Mouse (Mus musculus) heart, adult 11 months (tissue): ENCODE results near the gene Serpina3m.
"Not testable (repeated sequence)": the region's sequence is repeated elsewhere in the genome, so short reads cannot be mapped to it uniquely, and the experiment has no call there.

Source experiments
- DNase-seq: peaks from one replicate; pipeline ENCODE4 v3.0.0; 2022

The Serpina3m gene

GRCm38 (mm10) chr12:104391057-104391456, 52.8 kb downstream of the Serpina3m start:
- DNase-seq: not testable (repeated sequence)

- peak; percentile 29 for DNase-seq
These were observed 65.7 kb downstream of the Serpina3m start for GRCm38 (mm10) chr12:104403968-104404367.

- peak; percentile 95 for DNase-seq
These were observed 68.2 kb downstream of the Serpina3m start, which contains the start of gene Serpina3n for GRCm38 (mm10) chr12:104406454-104406885. Serpina3n (plus strand) TSS chr12:104406729.

GRCm38 (mm10) chr12:104412507-104412906, 74.2 kb downstream of the Serpina3m start:
- DNase-seq: no peak

- no peak for DNase-seq
These were observed 76.3 kb downstream of the Serpina3m start for GRCm38 (mm10) chr12:104414576-104414975.

- peak; percentile 96 for DNase-seq
These were observed 77.5 kb downstream of the Serpina3m start for GRCm38 (mm10) chr12:104415625-104416315.

GRCm38 (mm10) chr12:104418340-104419135, 80.3 kb downstream of the Serpina3m start:
- peak; percentile 90 for DNase-seq

- DNase-seq: no peak
These were observed 80.8 kb downstream of the Serpina3m start for GRCm38 (mm10) chr12:104419136-104419462.

- DNase-seq: no peak
These were observed 84.5 kb downstream of the Serpina3m start for GRCm38 (mm10) chr12:104422615-104423392.

- no peak for DNase-seq
These were observed 87.3 kb downstream of the Serpina3m start for GRCm38 (mm10) chr12:104425591-104425990.

- DNase-seq: no peak
These were observed 88.6 kb downstream of the Serpina3m start for GRCm38 (mm10) chr12:104426915-104427314.

- DNase-seq: no peak
These were observed 93.1 kb downstream of the Serpina3m start for GRCm38 (mm10) chr12:104431359-104431758.

GRCm38 (mm10) chr12:104433214-104433613, 94.9 kb downstream of the Serpina3m start:
- DNase-seq: no peak

- no peak for DNase-seq
These were observed 95.9 kb downstream of the Serpina3m start for GRCm38 (mm10) chr12:104433951-104434735.

GRCm38 (mm10) chr12:104440087-104440760, 101.9 kb downstream of the Serpina3m start:
- DNase-seq: peak; percentile 91

- DNase-seq: no peak
These were observed 105.4 kb downstream of the Serpina3m start for GRCm38 (mm10) chr12:104443716-104444115.
